Mouse (Mus musculus) pancreas, adult 10 weeks (tissue): ENCODE measurements around the gene Prrx1. TPM values are rescaled to one million over a fixed set of nuclear protein-coding genes. Genes with fewer than 3 reads are reported as not detected.

Experiments used
- polyA plus RNA-seq: library from polyadenylated mRNA; stranded (reverse); fragments of 350-450 nt; fragmentation: Illumina TruSeq; extraction: RNeasy Lipid Tissue Mini Kit (QIAGEN cat#74804); gene quantifications from one replicate; pipeline ENCODE4 v1.2.3, GENCODE M21; 2015; ENCODE audit warnings: low read depth, low replicate concordance; ENCODE audit not compliant: insufficient read depth

Gene Prrx1
- 4.4 TPM for polyA plus RNA-seq

GRCm38 (mm10) chr1:163313101-163313773 lies at the start of gene Prrx1:
Gene Prrx1, minus strand, starts transcription at chr1:163313710.

Other genes starting within 250 kb of the Prrx1 start
- not detected for gene Mroh9, start 228.0 kb downstream of the Prrx1 start, polyA plus RNA-seq
- gene Gorab, start 90.0 kb upstream of the Prrx1 start, polyA plus RNA-seq = 1.8 TPM